ENCODE assay signal across 22 mouse cellular contexts in the genomic region with DNA sequence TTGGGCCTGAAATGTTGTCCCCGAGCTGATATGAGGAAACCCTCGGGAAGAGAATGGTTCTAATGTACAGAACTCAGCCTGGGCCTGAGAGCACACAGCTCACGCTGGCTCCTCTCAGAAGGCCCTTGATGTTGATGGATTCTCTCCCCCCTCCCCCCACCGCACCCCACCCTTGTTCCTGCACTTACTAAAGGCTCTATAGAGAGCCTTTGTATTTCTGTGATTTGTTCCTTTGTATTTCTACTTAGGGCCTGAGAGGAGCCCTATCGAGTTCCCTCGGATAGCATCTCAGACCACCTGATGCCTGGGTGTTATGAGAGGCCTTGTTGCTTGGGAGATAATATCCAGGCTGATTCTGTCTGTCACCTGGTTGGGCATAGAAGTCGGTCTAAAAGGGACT. TPM values are rescaled to one million over a fixed set of nuclear protein-coding genes. Genes with fewer than 3 reads are reported as not detected.
A peak's percentile ranks its signal among the peaks of the same experiment; 100 is the strongest.
DNase-seq lines count a peak whose midpoint lies in the region; ATAC-seq and TF ChIP-seq lines count a peak whose summit lies in the region.
"Had no signal": no experiment of that assay in that cellular context is flagged by ENCODE, and none has a peak within 500 bp of the region (broad histone marks: within the 10 kb centered on the region; RNA-seq: fewer than 3 reads in every experiment).

No protein-coding gene starts in this region.

- WGBS in forebrain, embryonic 10.5 days = 28% methylated on average over 7 of the region's 7 CpGs
- WGBS in forebrain, embryonic 11.5 days = 23% methylated on average over 7 of the region's 7 CpGs
- WGBS in hindbrain, embryonic 10.5 days = 34% methylated on average over 7 of the region's 7 CpGs
- 29% methylated on average over 7 of the region's 7 CpGs for WGBS in hindbrain, embryonic 16.5 days

- H3K4me2 ChIP-seq in forebrain, embryonic 11.5 days (ENCODE audit: low read depth, low read length, severe bottlenecking) = no peak overlapping the region
- H3K4me2 ChIP-seq in hindbrain, embryonic 16.5 days (ENCODE audit: low read length) = no peak overlapping the region
- H3K4me2 ChIP-seq: heart, embryonic 12.5 days; hindbrain, embryonic 15.5 days had no signal

- H3K27me3 ChIP-seq in forebrain, embryonic 10.5 days (ENCODE audit: poor library complexity, severe bottlenecking) = peaks cover 20% of the 10 kb centered on the region
- no peaks in the 10 kb centered on the region for H3K27me3 ChIP-seq in forebrain, embryonic 11.5 days (ENCODE audit: control insufficient read depth, insufficient read depth, low read length)
- no peaks in the 10 kb centered on the region for H3K27me3 ChIP-seq in hindbrain, embryonic 10.5 days (ENCODE audit: insufficient read depth, poor library complexity, severe bottlenecking)
- H3K27me3 ChIP-seq in hindbrain, embryonic 16.5 days (replicated peaks; ENCODE audit: control insufficient read depth, insufficient read depth, low read length) = peaks cover 3% of the 10 kb centered on the region; the same call in 1 of the 2 replicates
- no peaks in the 10 kb centered on the region for H3K27me3 ChIP-seq in ES-Bruce4 (ENCODE audit: control insufficient read depth, insufficient read depth, low read length, poor library complexity, severe bottlenecking)
- H3K27me3 ChIP-seq: hindbrain, embryonic 15.5 days had no signal

- no peak for DNase-seq in forebrain, embryonic 10.5 days (ENCODE audit: extremely low spot score, low spot score)
- no peak for DNase-seq in forebrain, embryonic 11.5 days (ENCODE audit: low spot score)
- DNase-seq in hindbrain, embryonic 10.5 days (ENCODE audit: low spot score) = peak; percentile 14
- DNase-seq in ZHBTc4 (ENCODE audit: low read depth, low spot score) (peak; percentile 83), MN1 (ENCODE audit: low spot score) (no peak)
- no peak for DNase-seq in layer of hippocampus, postnatal 25 days (ENCODE audit: extremely low spot score in 1 of 2, low spot score in 1 of 2)
- DNase-seq: adrenal gland, postnatal 14 days; B cell, adult 2 months; cerebellum, adult 18-20 months; cerebellum, adult 9-11 months; cerebellum, postnatal 36 days; gastrocnemius, adult 2 months; gastrocnemius, postnatal 25 days had no signal

- peaks cover 24% of the 10 kb centered on the region for H3K4me1 ChIP-seq in forebrain, embryonic 10.5 days
- no peaks in the 10 kb centered on the region for H3K4me1 ChIP-seq in forebrain, embryonic 11.5 days (replicated peaks; ENCODE audit: control insufficient read depth, insufficient read depth, low read length)
- peaks cover 21% of the 10 kb centered on the region for H3K4me1 ChIP-seq in hindbrain, embryonic 10.5 days (replicated peaks)
- H3K4me1 ChIP-seq in hindbrain, embryonic 16.5 days (ENCODE audit: control insufficient read depth, insufficient read depth, low read depth, low read length) = no peaks in the 10 kb centered on the region
- peaks cover 8% of the 10 kb centered on the region for H3K4me1 ChIP-seq in ES-Bruce4 (ENCODE audit: control insufficient read depth, insufficient read depth, low read length)
- H3K4me1 ChIP-seq: heart, embryonic 12.5 days; hindbrain, embryonic 15.5 days had no signal

- TF ChIP-seq EP300 in ES-Bruce4 (IDR thresholded peaks at IDR 0.05; ENCODE audit: insufficient read depth, low read depth, low read length) = 0 out of 2 replicates have a peak, but pooled peaks have one; percentile 4

- no peak for ATAC-seq in forebrain, embryonic 11.5 days (replicated peaks; ENCODE audit: low FRiP score)
- no peak for ATAC-seq in hindbrain, embryonic 16.5 days
- ATAC-seq: activated CD4-positive, CD25-positive, alpha-beta regulatory T cell, adult 4 months; CD4-positive, CD25-positive, alpha-beta regulatory T cell, adult 4 months; inflammation-experienced regulatory T-cells, adult 6 months; intestine, postnatal 0 days had no signal

- no peak overlapping the region for H3K4me3 ChIP-seq in forebrain, embryonic 10.5 days
- no peak overlapping the region for H3K4me3 ChIP-seq in forebrain, embryonic 11.5 days (ENCODE audit: low read depth, low read length)
- no peak overlapping the region for H3K4me3 ChIP-seq in hindbrain, embryonic 10.5 days
- H3K4me3 ChIP-seq in hindbrain, embryonic 16.5 days (ENCODE audit: low read length) = no peak overlapping the region
- no peak overlapping the region for H3K4me3 ChIP-seq in ES-Bruce4 (ENCODE audit: low read depth, low read length)
- H3K4me3 ChIP-seq: gastrocnemius, adult 2 months; heart, embryonic 12.5 days; hindbrain, embryonic 15.5 days had no signal

- TF ChIP-seq CTCF in ES-Bruce4 (IDR thresholded peaks at IDR 0.05; ENCODE audit: low read depth, low read length) = no peak

- H3K36me3 ChIP-seq in forebrain, embryonic 10.5 days (replicated peaks) = no peaks in the 10 kb centered on the region
- H3K36me3 ChIP-seq in forebrain, embryonic 11.5 days (ENCODE audit: control insufficient read depth, insufficient read depth, low read length) = no peaks in the 10 kb centered on the region
- H3K36me3 ChIP-seq in hindbrain, embryonic 10.5 days = no peaks in the 10 kb centered on the region
- H3K36me3 ChIP-seq in hindbrain, embryonic 16.5 days (ENCODE audit: control insufficient read depth, insufficient read depth, low read length) = no peaks in the 10 kb centered on the region
- H3K36me3 ChIP-seq in ES-Bruce4 (ENCODE audit: control insufficient read depth, insufficient read depth, low read length, poor library complexity, severe bottlenecking) = no peaks in the 10 kb centered on the region
- H3K36me3 ChIP-seq: heart, embryonic 12.5 days; hindbrain, embryonic 15.5 days had no signal

- H3K27ac ChIP-seq in forebrain, embryonic 10.5 days = peak overlapping the region; percentile 53
- no peak overlapping the region for H3K27ac ChIP-seq in forebrain, embryonic 11.5 days (ENCODE audit: low read depth, low read length)
- H3K27ac ChIP-seq in hindbrain, embryonic 10.5 days = 0 out of 2 replicates have a peak overlapping the region, but pooled peaks have one; percentile 3
- no peak overlapping the region for H3K27ac ChIP-seq in hindbrain, embryonic 16.5 days (ENCODE audit: low read depth, low read length)
- no peak overlapping the region for H3K27ac ChIP-seq in ES-Bruce4 (ENCODE audit: insufficient read depth, low read length)
- H3K27ac ChIP-seq: gastrocnemius, adult 2 months; hindbrain, embryonic 15.5 days had no signal

- H3K9ac ChIP-seq in forebrain, embryonic 11.5 days (ENCODE audit: low read length) = no peak overlapping the region
- H3K9ac ChIP-seq in hindbrain, embryonic 16.5 days (ENCODE audit: low read depth, low read length) = no peak overlapping the region
- H3K9ac ChIP-seq in ES-Bruce4 (ENCODE audit: low read depth, poor library complexity, severe bottlenecking) = no peak overlapping the region
- H3K9ac ChIP-seq: heart, embryonic 12.5 days; hindbrain, embryonic 15.5 days had no signal

- TF ChIP-seq POLR2A in ES-Bruce4 (IDR thresholded peaks at IDR 0.05; ENCODE audit: insufficient read depth, low read length) = no peak

- peaks cover 5% of the 10 kb centered on the region; the same call in 1 of the 2 replicates for H3K9me3 ChIP-seq in forebrain, embryonic 10.5 days
- H3K9me3 ChIP-seq in forebrain, embryonic 11.5 days (ENCODE audit: control insufficient read depth, low read length) = no peaks in the 10 kb centered on the region; the same call in 1 of the 2 replicates
- H3K9me3 ChIP-seq in hindbrain, embryonic 10.5 days = peaks cover 4% of the 10 kb centered on the region
- no peaks in the 10 kb centered on the region for H3K9me3 ChIP-seq in hindbrain, embryonic 16.5 days (ENCODE audit: control insufficient read depth, low read length)
- H3K9me3 ChIP-seq in ES-Bruce4 (replicated peaks; ENCODE audit: control insufficient read depth, insufficient read depth, low read length, poor library complexity, severe bottlenecking) = 0 out of 2 replicates have a peak, but pooled peaks cover 4% of the 10 kb centered on the region
- H3K9me3 ChIP-seq: hindbrain, embryonic 15.5 days had no signal

RNA-seq across cellular contexts. Expression of gene Nptx2, which starts 36.3 kb away (rescaled TPM):
- polyA plus RNA-seq in forebrain, embryonic 10.5 days (2016; fragmentation: Nextera tagmentation; extraction: Ambion mirVana) = 0.97 and 1.00 TPM in 2 replicates
- 2.3 and 2.5 TPM in 2 replicates for polyA plus RNA-seq in forebrain, embryonic 11.5 days (2014; fragmentation: Nextera tagmentation; extraction: Ambion mirVana)
- 1.8 and 3.2 TPM in 2 replicates for polyA plus RNA-seq in hindbrain, embryonic 10.5 days (2016; fragmentation: Nextera tagmentation; extraction: Ambion mirVana)
- polyA plus RNA-seq in hindbrain, embryonic 16.5 days (2015; fragmentation: Nextera tagmentation; extraction: Ambion mirVana) = 6.6 TPM in 2 replicates
- polyA plus RNA-seq in ES-Bruce4 (2011; ENCODE audit: insufficient read depth, insufficient read length, low read depth, missing spikeins) = 5.9 and 7.8 TPM in 2 replicates
- total RNA-seq in layer of hippocampus, postnatal 25 days (2021) = 10 to 100 TPM; 55.4 to 55.5 TPM
- total RNA-seq: gastrocnemius, adult 2 months; granulocyte monocyte progenitor cell, adult 5-6 weeks had no signal
- polyA plus RNA-seq: activated CD4-positive, CD25-positive, alpha-beta regulatory T cell, adult 4 months; CD4-positive, CD25-positive, alpha-beta regulatory T cell, adult 4 months; inflammation-experienced regulatory T-cells, adult 6 months had no signal

Comparison
In these comparisons a context has a peak if more than half of its experiments do, and no peak if none do; other contexts are left out.
1. H3K27ac ChIP-seq: peak in forebrain, embryonic 10.5 days (single experiment) and hindbrain, embryonic 10.5 days (single experiment); none in forebrain, embryonic 11.5 days (single experiment), hindbrain, embryonic 16.5 days (single experiment) and ES-Bruce4 (single experiment).
2. DNase-seq: peak in hindbrain, embryonic 10.5 days (single experiment) and ZHBTc4 (single experiment); none in forebrain, embryonic 10.5 days (single experiment), forebrain, embryonic 11.5 days (single experiment), layer of hippocampus, postnatal 25 days (0 of 2) and MN1 (single experiment).